Mouse (Mus musculus): ENCODE results near the gene Irf2. TPM values are rescaled to one million over a fixed set of nuclear protein-coding genes. Genes with fewer than 3 reads are reported as not detected.

The Irf2 gene
- polyA plus RNA-seq, 1 experiment from 2014 or later: 14.1 TPM

DNA sequence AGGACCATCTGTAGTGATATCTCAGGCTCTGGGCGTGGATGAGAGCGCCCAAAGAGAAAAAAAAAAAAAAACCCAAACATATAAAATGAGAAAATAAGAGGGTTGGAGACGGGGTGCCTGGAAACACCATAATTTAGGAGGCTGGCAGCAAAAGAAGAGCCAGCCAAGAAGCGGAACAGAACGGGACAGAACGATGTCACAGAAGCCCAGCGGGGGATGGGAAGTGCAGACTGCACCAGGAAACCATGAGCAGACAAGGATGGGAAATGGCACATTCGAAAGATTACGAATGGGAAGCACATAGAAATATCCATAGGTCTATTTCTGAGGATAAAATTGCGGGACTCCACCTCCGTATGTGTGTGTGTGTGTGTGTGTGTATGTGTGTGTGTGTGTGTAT is 4.0 kb upstream of the Irf2 start:
- ATAC-seq (ENCODE audit: insufficient read depth, low FRiP score, low TSS enrichment) (no peak), DNase-seq (ENCODE audit: low spot score) (no peak)
- Histone ChIP-seq H3K27me3 (ENCODE audit: control insufficient read depth, insufficient read depth, low read length) (no peaks in the 10 kb centered on the region), H3K9me3 (ENCODE audit: control insufficient read depth, low read length) (0 out of 2 replicates have a peak, but pooled peaks cover 3% of the 10 kb centered on the region), H3K4me3 (ENCODE audit: low read depth, low read length) (no peak overlapping the region), H3K4me2 (ENCODE audit: low read depth) (no peak overlapping the region), H3K9ac (ENCODE audit: low read length) (no peak overlapping the region), H3K27ac (ENCODE audit: low read depth, low read length) (no peak overlapping the region), H3K4me1 (ENCODE audit: control insufficient read depth, insufficient read depth, low read length) (no peaks in the 10 kb centered on the region), H3K36me3 (ENCODE audit: control insufficient read depth, insufficient read depth, low read length) (no peaks in the 10 kb centered on the region)
- 71% methylated on average over 11 of the region's 11 CpGs for WGBS

DNA sequence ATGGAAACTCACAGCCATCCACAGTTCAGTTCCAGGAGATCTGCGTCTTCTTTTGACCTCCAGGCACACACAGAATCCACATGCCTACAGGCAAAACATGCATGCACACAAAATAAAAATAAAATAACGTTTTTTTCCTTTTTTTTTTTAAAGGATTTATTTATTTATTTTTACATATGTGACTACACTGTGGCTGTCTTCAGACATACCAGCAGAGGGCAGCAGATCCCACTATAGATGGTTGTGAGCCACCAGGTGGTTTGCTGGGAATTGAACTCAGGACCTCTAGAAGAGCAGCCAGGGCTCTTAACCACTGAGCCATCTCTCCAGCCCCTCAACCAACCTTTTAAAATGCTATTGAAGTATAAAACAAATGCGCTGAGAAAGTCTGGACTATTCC is 3.3 kb upstream of the Irf2 start:
- no peak for DNase-seq (ENCODE audit: low spot score)
- Histone ChIP-seq H3K36me3 (ENCODE audit: control insufficient read depth, insufficient read depth, low read length) (no peaks in the 10 kb centered on the region), H3K27ac (ENCODE audit: low read depth, low read length) (no peak overlapping the region), H3K9me3 (ENCODE audit: control insufficient read depth, low read length) (0 out of 2 replicates have a peak, but pooled peaks cover 3% of the 10 kb centered on the region), H3K9ac (ENCODE audit: low read length) (no peak overlapping the region), H3K4me3 (ENCODE audit: low read depth, low read length) (no peak overlapping the region), H3K4me1 (ENCODE audit: control insufficient read depth, insufficient read depth, low read length) (no peaks in the 10 kb centered on the region), H3K4me2 (ENCODE audit: low read depth) (no peak overlapping the region), H3K27me3 (ENCODE audit: control insufficient read depth, insufficient read depth, low read length) (no peaks in the 10 kb centered on the region)
- 76% methylated on average over 3 of the region's 3 CpGs for WGBS
- no peak for ATAC-seq (ENCODE audit: insufficient read depth, low FRiP score, low TSS enrichment)

DNA sequence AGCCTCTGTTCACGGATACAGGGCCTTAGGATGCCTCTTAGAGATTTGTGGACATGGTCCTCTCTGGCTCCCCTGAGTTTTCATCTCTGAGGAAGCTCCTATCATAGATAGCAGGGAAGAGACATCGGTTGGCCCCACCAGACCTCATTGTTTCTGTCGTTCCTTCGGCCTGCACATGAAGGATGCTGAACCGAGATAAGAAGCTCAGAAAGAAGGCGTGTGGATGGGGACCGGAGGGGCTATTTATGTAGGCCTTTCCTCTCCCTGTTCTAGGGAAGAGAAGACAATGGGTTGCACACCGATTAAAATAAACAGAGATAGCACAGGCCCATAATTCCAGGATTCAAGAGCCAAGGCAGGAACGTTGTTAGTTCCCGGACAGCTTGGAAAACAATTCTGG is 2.1 kb upstream of the Irf2 start:
- no peak overlapping the region for H3K4me3 ChIP-seq (ENCODE audit: low read depth, low read length)
- no peak overlapping the region for H3K4me2 ChIP-seq (ENCODE audit: low read depth)
- 88% methylated on average over 10 of the region's 10 CpGs for WGBS
- H3K9me3 ChIP-seq (ENCODE audit: control insufficient read depth, low read length): 0 out of 2 replicates have a peak, but pooled peaks cover 3% of the 10 kb centered on the region
- DNase-seq (ENCODE audit: low spot score): no peak
- no peak for ATAC-seq (ENCODE audit: insufficient read depth, low FRiP score, low TSS enrichment)
- no peak overlapping the region for H3K9ac ChIP-seq (ENCODE audit: low read length)
- peaks cover 6% of the 10 kb centered on the region; the same call in 1 of the 2 replicates for H3K4me1 ChIP-seq (ENCODE audit: control insufficient read depth, insufficient read depth, low read length)
- H3K36me3 ChIP-seq (ENCODE audit: control insufficient read depth, insufficient read depth, low read length): no peaks in the 10 kb centered on the region
- H3K27ac ChIP-seq (ENCODE audit: low read depth, low read length): no peak overlapping the region
- no peaks in the 10 kb centered on the region for H3K27me3 ChIP-seq (ENCODE audit: control insufficient read depth, insufficient read depth, low read length)

DNA sequence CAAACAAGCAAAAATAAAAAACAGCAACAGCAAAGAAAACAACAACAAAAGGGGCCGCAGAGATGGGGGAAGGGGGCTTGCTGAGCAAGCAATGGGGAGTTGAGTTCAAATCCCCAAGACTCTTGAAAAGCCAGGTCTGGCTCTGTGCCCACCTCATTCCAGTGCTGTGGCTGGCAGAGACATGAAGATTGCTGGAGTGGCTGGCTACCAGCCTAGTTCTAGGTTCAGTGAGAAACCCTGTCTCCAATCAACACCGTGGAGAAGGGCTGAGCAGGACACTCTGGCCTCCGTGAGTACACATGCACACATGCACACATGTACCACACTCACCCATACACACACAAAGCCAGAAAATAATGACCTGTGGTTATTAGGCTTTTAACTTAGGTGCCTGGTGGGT is 1.6 kb upstream of the Irf2 start:
- no peak for ATAC-seq (ENCODE audit: insufficient read depth, low FRiP score, low TSS enrichment)
- H3K4me3 ChIP-seq (ENCODE audit: low read depth, low read length): no peak overlapping the region

DNA sequence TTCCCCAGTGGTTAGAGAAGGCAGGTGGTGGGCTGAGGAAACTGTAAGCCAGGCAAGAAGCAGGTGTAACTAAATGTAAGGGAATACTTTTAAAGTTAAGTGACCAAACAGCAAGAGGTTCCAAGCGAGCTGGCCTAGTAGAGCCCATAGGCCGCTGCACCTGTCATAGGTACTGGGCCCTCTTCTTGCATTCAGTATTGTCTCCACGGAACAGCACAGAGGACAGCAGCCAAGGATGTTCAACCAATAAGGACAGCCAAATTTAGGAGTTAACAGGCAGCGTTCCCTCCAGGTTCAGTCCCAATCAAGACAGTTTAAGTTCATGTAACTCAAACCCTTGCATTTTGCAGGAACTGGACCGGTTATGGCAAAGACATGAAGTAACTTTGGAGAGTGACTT is 931 bp upstream of the Irf2 start:
- Histone ChIP-seq H3K9me3 (ENCODE audit: control insufficient read depth, low read length) (0 out of 2 replicates have a peak, but pooled peaks cover 3% of the 10 kb centered on the region), H3K36me3 (ENCODE audit: control insufficient read depth, insufficient read depth, low read length) (no peaks in the 10 kb centered on the region), H3K4me3 (ENCODE audit: low read depth, low read length) (peak overlapping the region; percentile 95), H3K27ac (ENCODE audit: low read depth, low read length) (no peak overlapping the region), H3K9ac (ENCODE audit: low read length) (no peak overlapping the region), H3K27me3 (ENCODE audit: control insufficient read depth, insufficient read depth, low read length) (no peaks in the 10 kb centered on the region), H3K4me1 (ENCODE audit: control insufficient read depth, insufficient read depth, low read length) (peaks cover 6% of the 10 kb centered on the region; the same call in 1 of the 2 replicates), H3K4me2 (ENCODE audit: low read depth) (peak overlapping the region; percentile 81)
- no peak for DNase-seq (ENCODE audit: low spot score)
- ATAC-seq (ENCODE audit: insufficient read depth, low FRiP score, low TSS enrichment): no peak
- 36% methylated on average over 5 of the region's 5 CpGs for WGBS

More for the DNA sequence above, 1.6 kb upstream of the Irf2 start:
- peaks cover 6% of the 10 kb centered on the region; the same call in 1 of the 2 replicates for H3K4me1 ChIP-seq (ENCODE audit: control insufficient read depth, insufficient read depth, low read length)
- 0 out of 2 replicates have a peak, but pooled peaks cover 3% of the 10 kb centered on the region for H3K9me3 ChIP-seq (ENCODE audit: control insufficient read depth, low read length)
- WGBS: 81% methylated on average over 3 of the region's 3 CpGs
- no peak overlapping the region for H3K4me2 ChIP-seq (ENCODE audit: low read depth)
- H3K27me3 ChIP-seq (ENCODE audit: control insufficient read depth, insufficient read depth, low read length): no peaks in the 10 kb centered on the region
- no peak for DNase-seq (ENCODE audit: low spot score)
- no peak overlapping the region for H3K9ac ChIP-seq (ENCODE audit: low read length)
- H3K27ac ChIP-seq (ENCODE audit: low read depth, low read length): no peak overlapping the region
- no peaks in the 10 kb centered on the region for H3K36me3 ChIP-seq (ENCODE audit: control insufficient read depth, insufficient read depth, low read length)

DNA sequence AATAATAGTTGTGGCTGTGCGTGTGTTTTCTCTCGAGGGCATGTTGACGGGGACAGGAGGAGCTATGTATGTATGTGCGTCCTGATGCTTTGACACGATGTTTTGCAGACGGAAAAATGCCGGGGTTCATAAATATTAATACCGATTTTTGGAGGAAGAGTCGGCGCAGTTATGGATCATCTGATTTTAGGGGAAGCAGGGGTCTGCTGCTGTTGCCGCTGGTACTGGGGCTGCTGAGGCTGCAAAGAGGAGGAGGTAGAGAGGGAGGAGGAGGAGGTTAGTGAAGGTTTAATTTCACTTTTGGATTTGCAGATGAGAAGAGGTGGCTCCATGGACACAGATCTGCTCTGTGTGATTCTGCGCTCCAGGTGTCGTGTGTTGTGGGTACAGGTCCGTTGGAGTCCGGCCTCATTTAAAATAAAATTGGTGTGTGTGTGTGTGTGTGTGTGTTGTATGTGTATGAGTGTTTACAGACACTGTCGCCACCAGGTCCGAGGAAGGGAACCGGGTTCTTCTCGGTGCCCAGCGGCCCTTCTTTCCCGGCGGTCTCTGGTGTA is 502 bp downstream of the Irf2 start:
- peak; percentile 54 for DNase-seq (ENCODE audit: low spot score)
- Histone ChIP-seq H3K27ac (ENCODE audit: low read depth, low read length) (peak overlapping the region; percentile 88), H3K9me3 (ENCODE audit: control insufficient read depth, low read length) (0 out of 2 replicates have a peak, but pooled peaks cover 3% of the 10 kb centered on the region), H3K36me3 (ENCODE audit: control insufficient read depth, insufficient read depth, low read length) (no peaks in the 10 kb centered on the region), H3K4me3 (ENCODE audit: low read depth, low read length) (peak overlapping the region; percentile 95), H3K9ac (ENCODE audit: low read length) (peak overlapping the region; percentile 93), H3K4me2 (ENCODE audit: low read depth) (peak overlapping the region; percentile 81), H3K27me3 (ENCODE audit: control insufficient read depth, insufficient read depth, low read length) (no peaks in the 10 kb centered on the region), H3K4me1 (ENCODE audit: control insufficient read depth, insufficient read depth, low read length) (peaks cover 6% of the 10 kb centered on the region; the same call in 1 of the 2 replicates)
- ATAC-seq (ENCODE audit: insufficient read depth, low FRiP score, low TSS enrichment): peak; percentile 1; the same call in 1 of the 2 replicates
- under 1% methylated on average over 22 of the region's 22 CpGs for WGBS

DNA sequence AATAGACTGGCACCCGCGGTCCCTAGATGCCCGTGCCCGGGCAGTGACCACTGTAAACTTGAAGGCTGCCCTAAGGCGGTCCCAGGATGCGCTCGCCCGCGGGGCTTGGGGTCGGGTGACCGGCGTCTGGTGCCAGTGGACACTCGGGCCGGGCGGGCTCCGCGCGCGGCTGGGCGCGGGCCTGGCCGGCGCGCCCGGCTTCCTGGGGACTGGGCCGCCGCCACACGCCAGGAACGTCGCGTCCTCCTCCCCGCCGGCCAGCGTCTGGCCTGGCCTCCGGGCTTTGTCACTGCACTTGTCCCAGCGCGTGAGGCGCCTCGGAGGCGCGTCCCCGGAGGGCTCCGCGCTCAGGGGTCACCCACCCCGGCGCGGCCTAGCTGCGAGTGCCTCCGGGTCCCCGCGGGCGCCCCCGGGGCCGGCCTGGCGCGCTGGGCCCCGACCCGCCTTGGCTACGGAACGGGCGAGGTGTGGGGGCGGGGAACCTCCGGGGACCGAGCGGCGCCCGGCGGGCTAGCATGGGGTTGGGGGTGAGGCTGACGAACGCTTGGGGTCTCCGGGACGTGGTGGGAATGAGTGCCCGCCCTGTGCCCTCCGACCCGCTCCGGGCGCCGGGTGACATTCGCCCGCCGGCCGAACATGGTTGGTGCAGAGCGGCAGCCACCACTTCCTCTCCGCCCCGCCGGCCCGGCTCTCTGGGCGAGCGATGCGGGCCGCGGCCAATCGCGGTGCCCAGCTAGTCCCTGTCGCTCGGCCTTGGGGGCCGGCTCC is 1.2 kb downstream of the Irf2 start:
- under 1% methylated on average over 77 of the region's 97 CpGs for WGBS

DNA sequence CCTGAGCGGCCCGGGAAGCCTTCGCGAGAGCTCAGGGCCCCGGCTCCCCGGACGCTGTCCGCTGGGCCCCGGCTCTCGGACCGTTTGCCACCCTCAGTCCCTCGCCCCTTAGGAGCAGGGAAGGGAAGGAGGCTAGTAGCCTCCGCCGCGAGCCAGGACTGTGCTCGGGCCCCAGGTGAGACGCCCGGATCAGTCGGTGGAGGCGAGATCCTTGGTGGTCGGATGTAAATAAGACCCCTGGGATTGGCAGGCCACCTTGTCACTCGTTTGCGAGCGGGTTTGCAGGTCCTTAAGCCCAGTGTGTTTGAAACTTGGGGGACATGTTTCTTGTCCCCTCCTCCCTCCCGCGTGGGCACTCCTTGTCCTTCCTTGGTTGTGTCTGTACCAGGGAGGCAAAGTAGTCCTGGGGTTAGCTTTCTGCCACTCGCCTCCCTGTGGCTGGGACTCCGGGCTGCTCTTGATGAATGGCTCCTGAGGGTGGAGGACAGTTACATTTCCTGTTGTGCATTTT is 1.8 kb downstream of the Irf2 start:
- Histone ChIP-seq H3K27ac (ENCODE audit: low read depth, low read length) (peak overlapping the region; percentile 88), H3K4me3 (ENCODE audit: low read depth, low read length) (peak overlapping the region; percentile 95), H3K4me2 (ENCODE audit: low read depth) (peak overlapping the region; percentile 81), H3K4me1 (ENCODE audit: control insufficient read depth, insufficient read depth, low read length) (peaks cover 6% of the 10 kb centered on the region; the same call in 1 of the 2 replicates), H3K9ac (ENCODE audit: low read length) (peak overlapping the region; percentile 93), H3K36me3 (ENCODE audit: control insufficient read depth, insufficient read depth, low read length) (no peaks in the 10 kb centered on the region), H3K9me3 (ENCODE audit: control insufficient read depth, low read length) (0 out of 2 replicates have a peak, but pooled peaks cover 3% of the 10 kb centered on the region), H3K27me3 (ENCODE audit: control insufficient read depth, insufficient read depth, low read length) (no peaks in the 10 kb centered on the region)
- WGBS: 0% methylated on average over 28 of the region's 28 CpGs
- ATAC-seq (ENCODE audit: insufficient read depth, low FRiP score, low TSS enrichment): peak; percentile 25
- DNase-seq (ENCODE audit: low spot score): peak; percentile 79

More for the DNA sequence above, 1.2 kb downstream of the Irf2 start:
- Histone ChIP-seq H3K4me3 (ENCODE audit: low read depth, low read length) (peak overlapping the region; percentile 95), H3K9me3 (ENCODE audit: control insufficient read depth, low read length) (0 out of 2 replicates have a peak, but pooled peaks cover 3% of the 10 kb centered on the region), H3K4me1 (ENCODE audit: control insufficient read depth, insufficient read depth, low read length) (peaks cover 6% of the 10 kb centered on the region; the same call in 1 of the 2 replicates), H3K27me3 (ENCODE audit: control insufficient read depth, insufficient read depth, low read length) (no peaks in the 10 kb centered on the region), H3K36me3 (ENCODE audit: control insufficient read depth, insufficient read depth, low read length) (no peaks in the 10 kb centered on the region), H3K27ac (ENCODE audit: low read depth, low read length) (peak overlapping the region; percentile 88), H3K4me2 (ENCODE audit: low read depth) (peak overlapping the region; percentile 81), H3K9ac (ENCODE audit: low read length) (peak overlapping the region; percentile 93)
- ATAC-seq (ENCODE audit: insufficient read depth, low FRiP score, low TSS enrichment) (peak; percentile 75), DNase-seq (ENCODE audit: low spot score) (peak; percentile 59)

All from neural tube, embryonic 11.5 days (tissue).